In the genomic region with DNA sequence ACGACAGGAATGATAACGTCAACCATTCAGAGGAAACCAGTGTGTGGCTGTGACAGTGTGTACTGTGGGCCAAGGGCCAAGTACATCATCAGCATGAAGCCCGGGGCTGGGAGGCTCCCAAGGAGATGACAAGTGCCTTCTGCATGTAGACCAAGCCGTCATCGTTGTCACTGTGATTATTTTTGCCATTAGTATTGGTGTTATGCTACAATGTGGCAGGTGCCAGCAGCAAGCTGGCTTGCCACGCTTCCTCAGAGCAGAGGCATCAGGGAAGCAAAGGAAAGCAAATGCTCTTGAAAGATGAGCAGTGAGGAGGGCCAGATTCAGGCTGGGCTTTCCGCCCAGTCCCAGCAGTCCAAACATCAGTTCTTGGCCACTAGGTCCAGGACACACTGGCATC, we compare ENCODE assay signal across 8 mouse cellular contexts. TPM values are rescaled to one million over a fixed set of nuclear protein-coding genes. Genes with fewer than 3 reads are reported as not detected.
DNase-seq lines count a peak whose midpoint lies in the region.

No protein-coding gene starts in this region.

- peak; percentile 12 to 15 for DNase-seq in left cerebral cortex, adult 18-20 months (ENCODE audit: low spot score in 2 of 2)
- DNase-seq in left cerebral cortex, adult 8-10 months (ENCODE audit: low spot score in 2 of 2), result no peak
- DNase-seq in brain, adult 2 months (ENCODE audit: low read depth, low spot score), result peak; percentile 83
- peak; percentile 67 for DNase-seq in cerebellum, adult 11 months
- DNase-seq in cerebellum, postnatal 4 days (ENCODE audit: low spot score in 2 of 2), result peak; percentile 28 to 56
- no peak for DNase-seq in adrenal gland, postnatal 14 days
- DNase-seq in gastrocnemius, adult 18-20 months (ENCODE audit: low spot score), result no peak
- DNase-seq in spleen, adult 12 weeks (ENCODE audit: low spot score), result no peak

RNA-seq across cellular contexts. Expression of a gene that starts 16.2 kb away (rescaled TPM):
- total RNA-seq in left cerebral cortex, adult 18-20 months (2021), result 100 to 1,000 TPM; 101 to 103 TPM
- total RNA-seq in left cerebral cortex, adult 8-10 months (2022), result 100 to 1,000 TPM in 3 of 4 experiments, 10 to 100 TPM in 1; 84.9 to 112 (median 104) TPM
- 184 and 190 TPM in 2 replicates for total RNA-seq in adrenal gland, postnatal 14 days (2021)
- total RNA-seq in gastrocnemius, adult 18-20 months (2021), result 100 to 1,000 TPM in 1 of 2 experiments, 10 to 100 TPM in 1; 95.6 to 104 TPM

RNA-seq across cellular contexts. Expression of a gene that starts 51.6 kb away (rescaled TPM):
- total RNA-seq in left cerebral cortex, adult 18-20 months (2021), result 10 to 100 TPM; 69.4 to 75.7 TPM
- 10 to 100 TPM; 75.6 to 81.7 (median 76.6) TPM for total RNA-seq in left cerebral cortex, adult 8-10 months (2022)
- total RNA-seq in adrenal gland, postnatal 14 days (2021), result 8.8 and 11.7 TPM in 2 replicates
- 10 to 100 TPM; 21.9 to 24.5 TPM for total RNA-seq in gastrocnemius, adult 18-20 months (2021)

Comparison
In these comparisons a context has a peak if more than half of its experiments do, and no peak if none do; other contexts are left out.
1. DNase-seq: peak in left cerebral cortex, adult 18-20 months (2 of 2), brain, adult 2 months (single experiment), cerebellum, adult 11 months (single experiment) and cerebellum, postnatal 4 days (2 of 2); none in left cerebral cortex, adult 8-10 months (0 of 2), adrenal gland, postnatal 14 days (single experiment), gastrocnemius, adult 18-20 months (single experiment) and spleen, adult 12 weeks (single experiment).